Mouse (Mus musculus) olfactory bulb, adult 2 months (tissue): Measurements from ENCODE around the gene Adprh. TPM values are rescaled to one million over a fixed set of nuclear protein-coding genes. Genes with fewer than 3 reads are reported as not detected.

Experiments
- H3K27ac ChIP-seq: fragments of 200-500 bp; 2 replicates; pipeline ENCODE4 v1.5.1; 2012; ENCODE audit warnings: low read depth, low read length; ENCODE audit not compliant: insufficient read depth
- H3K4me1 ChIP-seq: fragments of 200-500 bp; 2 replicates; pipeline ENCODE4 v1.6.1; 2012; ENCODE audit warnings: low read length; ENCODE audit not compliant: control insufficient read depth, insufficient read depth
- H3K4me3 ChIP-seq: fragments of 200-500 bp; 2 replicates; pipeline ENCODE4 v1.5.1; 2012; ENCODE audit warnings: mild to moderate bottlenecking, low read depth, low read length, moderate library complexity; ENCODE audit not compliant: insufficient read depth
- CTCF ChIP-seq: fragments of 200-500 bp; IDR thresholded peaks from 2 replicates; pipeline ENCODE4 v1.5.1; 2012; ENCODE audit warnings: low read depth, mild to moderate bottlenecking, low read length, moderate library complexity; ENCODE audit not compliant: insufficient read depth
- POLR2A ChIP-seq: fragments of 200-500 bp; IDR thresholded peaks from 2 replicates; pipeline ENCODE4 v1.6.1; 2012; ENCODE audit warnings: mild to moderate bottlenecking, low read depth, low read length, moderate library complexity; ENCODE audit not compliant: insufficient read depth
- WGBS: fragments of 180-500 bp; shearing (Covaris S2); methylation state at CpG from one replicate; pipeline ENCODE4 v1.1.7; 2018; 5-methylcytosine and 5-hydroxymethylcytosine counted together
- polyA plus RNA-seq: library from polyadenylated mRNA; stranded (reverse); fragments of >200 nt; gene quantifications from 2 replicates; pipeline ENCODE4 v1.2.4, GENCODE M21; 2012; ENCODE audit warnings: low replicate concordance; ENCODE audit not compliant: missing spikeins, insufficient read depth, insufficient read length

Gene Adprh
- polyA plus RNA-seq, 1 experiment, result not detected

DNA sequence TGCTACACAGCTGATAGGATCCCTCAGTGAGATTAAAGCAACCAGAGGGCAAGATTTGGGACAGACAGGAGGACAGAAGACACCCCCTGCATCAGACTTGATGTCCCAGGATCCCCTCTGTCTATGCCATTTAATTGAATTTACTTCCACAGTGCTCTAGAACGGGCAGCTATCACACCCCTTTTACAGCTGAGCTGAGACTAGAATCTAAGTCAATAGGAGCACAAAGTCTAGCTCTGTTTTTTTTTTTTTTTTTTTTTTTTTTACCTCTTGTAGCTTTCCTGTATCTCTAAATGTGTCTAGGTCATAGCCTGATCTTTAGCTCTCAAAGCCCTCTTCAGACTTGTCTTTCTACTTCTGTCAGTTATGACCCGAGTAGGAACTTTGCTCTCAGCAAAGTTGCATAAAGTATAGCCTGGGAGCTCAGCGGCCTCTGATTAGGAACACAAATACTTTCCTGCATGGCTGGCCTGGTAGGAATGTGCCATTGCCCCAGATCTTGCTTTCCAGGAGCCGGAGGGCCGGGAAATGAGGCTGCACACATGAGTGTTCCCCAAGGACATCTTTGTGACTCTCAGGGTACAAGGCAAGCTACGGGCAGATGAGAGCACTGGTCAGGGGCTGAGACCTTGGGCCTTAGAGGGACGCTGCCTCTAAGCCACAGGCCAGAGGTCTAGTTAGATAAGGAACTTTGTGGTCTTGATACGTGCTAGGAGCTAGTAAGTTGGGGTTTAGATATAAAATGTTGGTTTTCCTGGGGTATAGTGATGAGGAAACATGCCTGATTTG lies 15.6 kb upstream of the Adprh start:
- Histone ChIP-seq H3K27ac (no peak overlapping the region), H3K4me3 (no peak overlapping the region), H3K4me1 (no peaks in the 10 kb centered on the region)
- 88% methylated on average over 8 of the region's 8 CpGs for WGBS
- TF ChIP-seq CTCF, result no peak
- no peak for TF ChIP-seq POLR2A

DNA sequence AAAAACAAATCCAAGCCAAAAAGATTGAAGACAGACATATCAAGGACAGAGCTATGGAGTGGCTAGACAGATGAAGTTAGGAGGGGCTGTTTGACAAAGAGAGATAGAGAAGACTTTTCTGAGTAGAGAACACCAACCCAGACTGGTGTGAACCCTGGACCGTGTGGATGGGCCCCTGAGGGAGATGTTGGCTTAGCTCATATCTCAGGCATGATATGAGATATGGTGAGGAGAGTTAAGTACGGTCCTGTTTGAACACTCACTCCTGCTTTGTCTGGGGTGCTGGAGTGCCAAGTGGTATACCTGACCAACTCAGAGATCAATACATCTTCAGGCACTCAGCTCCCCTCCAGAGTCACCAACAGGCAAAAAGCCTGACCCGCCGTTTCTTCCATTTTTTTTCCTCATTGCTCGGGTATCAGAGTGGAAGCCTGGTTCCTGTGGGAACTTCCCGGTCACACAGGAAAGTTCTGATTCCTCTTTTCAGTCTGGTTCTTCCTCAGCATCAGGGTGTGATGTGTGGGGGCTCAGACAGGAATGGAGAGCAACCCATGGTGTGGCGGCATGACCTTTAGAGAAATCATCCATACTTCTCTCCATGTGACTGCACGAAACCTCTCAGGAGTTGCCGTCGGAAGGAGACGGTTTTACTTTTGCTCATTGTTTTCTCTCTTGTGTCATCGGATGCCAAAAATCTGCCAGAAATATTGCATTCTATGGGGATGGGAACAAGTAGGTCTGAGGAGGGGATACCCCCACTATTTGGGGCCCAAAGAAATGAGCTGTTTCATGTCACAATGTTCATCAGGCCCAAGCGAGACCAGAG lies 14.8 kb upstream of the Adprh start:
- WGBS, result 91% methylated on average over 13 of the region's 13 CpGs
- no peak for TF ChIP-seq CTCF
- no peak for TF ChIP-seq POLR2A
- Histone ChIP-seq H3K4me3 (no peak overlapping the region), H3K4me1 (no peaks in the 10 kb centered on the region), H3K27ac (no peak overlapping the region)

DNA sequence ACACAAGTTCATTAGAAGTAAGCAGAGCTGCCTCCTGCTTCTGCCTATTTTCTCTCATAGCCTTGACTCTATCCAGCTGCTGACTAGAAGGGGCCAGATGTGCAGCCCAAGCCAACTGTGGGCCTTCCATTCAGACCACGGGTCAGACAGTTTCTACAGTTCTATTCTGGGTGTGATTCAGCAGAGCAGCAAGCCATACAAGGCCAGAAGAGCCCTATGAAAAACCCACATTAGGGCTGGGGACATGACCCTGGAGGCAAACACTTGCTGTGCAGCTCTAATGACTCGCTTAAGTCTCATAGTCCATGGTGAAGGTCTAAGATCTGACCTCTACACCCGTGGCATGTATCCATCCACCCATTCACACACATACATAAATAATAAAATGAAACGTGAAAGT lies 13.6 kb upstream of the Adprh start:
- TF ChIP-seq POLR2A, result no peak
- TF ChIP-seq CTCF, result no peak
- WGBS, result 80% methylated on average over 4 of the region's 4 CpGs
- Histone ChIP-seq H3K4me3 (no peak overlapping the region), H3K27ac (no peak overlapping the region), H3K4me1 (no peaks in the 10 kb centered on the region)

DNA sequence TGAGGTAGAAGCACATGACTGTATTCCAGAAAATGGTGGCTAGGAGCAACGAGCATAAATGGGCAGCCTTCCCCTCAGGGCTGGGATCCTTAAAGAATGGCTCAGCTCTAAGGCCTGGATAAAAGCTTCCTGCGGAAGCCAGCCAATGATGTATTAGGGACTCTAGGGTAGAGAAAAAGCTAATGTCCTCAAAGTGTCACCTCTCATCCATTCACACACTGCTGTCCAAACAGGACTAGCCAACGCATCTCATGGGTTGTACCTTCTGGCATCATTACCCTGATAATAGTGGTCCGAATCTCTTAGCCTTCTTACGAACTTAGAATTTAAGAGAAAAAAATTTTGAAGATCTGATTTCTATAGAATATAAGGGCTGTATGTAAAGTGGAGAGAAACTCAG lies 10.8 kb upstream of the Adprh start:
- TF ChIP-seq POLR2A (no peak), CTCF (no peak)
- Histone ChIP-seq H3K27ac (no peak overlapping the region), H3K4me3 (no peak overlapping the region), H3K4me1 (no peaks in the 10 kb centered on the region)
- 90% methylated on average over 5 of the region's 5 CpGs for WGBS

DNA sequence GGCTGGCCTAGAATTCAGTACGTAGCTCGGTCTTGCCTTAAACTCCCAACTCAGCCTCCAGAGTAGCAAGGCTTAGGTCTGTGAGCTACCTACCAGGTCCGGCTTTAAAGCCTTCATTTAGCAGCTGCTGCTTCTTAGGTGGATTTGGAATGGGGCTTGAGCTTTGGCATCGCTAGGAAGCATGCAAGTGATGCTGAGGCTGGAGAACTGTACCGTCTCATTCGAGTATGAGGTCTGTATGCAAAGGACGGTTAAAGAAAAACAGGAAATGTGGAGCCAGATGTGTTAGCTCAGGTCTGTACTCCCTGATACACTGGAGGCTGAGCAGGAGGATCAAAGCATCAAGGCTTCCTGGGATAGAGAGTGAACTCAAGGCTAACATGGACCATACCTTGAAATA lies 9.7 kb upstream of the Adprh start:
- Histone ChIP-seq H3K4me1 (no peaks in the 10 kb centered on the region), H3K4me3 (no peak overlapping the region), H3K27ac (no peak overlapping the region)
- TF ChIP-seq POLR2A (no peak), CTCF (no peak)
- WGBS, result 93% methylated on average over 7 of the region's 7 CpGs

DNA sequence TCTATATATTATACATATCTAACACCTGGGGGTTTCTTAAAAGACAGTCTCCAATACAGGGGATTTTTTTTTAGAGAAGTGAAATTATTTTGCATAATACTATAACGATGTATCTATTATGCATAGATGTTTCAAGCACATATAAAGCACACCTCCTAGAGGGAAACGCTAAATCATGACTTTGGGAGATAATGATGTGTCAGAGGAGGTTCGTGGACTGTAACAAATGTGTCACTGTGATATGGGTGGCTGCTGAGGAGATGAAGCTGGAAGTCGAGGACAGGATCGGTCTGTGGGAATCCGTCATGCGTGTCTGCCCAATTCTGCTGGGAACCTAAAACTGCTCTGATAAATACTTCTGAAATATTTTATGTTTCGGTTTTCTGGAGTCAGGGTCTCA lies 9.2 kb upstream of the Adprh start:
- TF ChIP-seq CTCF (no peak), POLR2A (no peak)
- Histone ChIP-seq H3K27ac (no peak overlapping the region), H3K4me3 (no peak overlapping the region), H3K4me1 (no peaks in the 10 kb centered on the region)
- 91% methylated on average over 8 of the region's 8 CpGs for WGBS

DNA sequence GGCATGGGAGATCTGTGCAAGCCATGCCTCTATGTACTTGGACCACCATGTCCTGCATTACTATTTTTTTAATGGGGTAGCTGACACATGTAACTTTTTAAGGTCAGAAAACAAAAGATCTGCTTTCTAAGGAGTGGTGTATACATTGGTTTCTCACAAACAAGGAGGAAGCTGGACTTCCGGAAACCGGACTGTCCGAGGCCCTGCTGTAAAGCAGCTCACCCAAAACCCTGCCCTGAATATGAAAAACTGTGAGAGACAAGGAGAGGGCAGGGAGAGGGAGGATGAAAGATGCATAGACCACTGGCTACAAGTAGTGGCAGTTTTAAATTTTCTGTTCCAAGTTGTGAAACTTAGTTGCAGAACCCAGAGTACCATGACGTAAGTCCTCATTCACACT lies 7.5 kb upstream of the Adprh start:
- no peaks in the 10 kb centered on the region for H3K4me1 ChIP-seq
- H3K27ac ChIP-seq, result no peak overlapping the region
- H3K4me3 ChIP-seq, result no peak overlapping the region
- 91% methylated on average over 4 of the region's 4 CpGs for WGBS
- TF ChIP-seq POLR2A, result no peak
- TF ChIP-seq CTCF, result no peak

DNA sequence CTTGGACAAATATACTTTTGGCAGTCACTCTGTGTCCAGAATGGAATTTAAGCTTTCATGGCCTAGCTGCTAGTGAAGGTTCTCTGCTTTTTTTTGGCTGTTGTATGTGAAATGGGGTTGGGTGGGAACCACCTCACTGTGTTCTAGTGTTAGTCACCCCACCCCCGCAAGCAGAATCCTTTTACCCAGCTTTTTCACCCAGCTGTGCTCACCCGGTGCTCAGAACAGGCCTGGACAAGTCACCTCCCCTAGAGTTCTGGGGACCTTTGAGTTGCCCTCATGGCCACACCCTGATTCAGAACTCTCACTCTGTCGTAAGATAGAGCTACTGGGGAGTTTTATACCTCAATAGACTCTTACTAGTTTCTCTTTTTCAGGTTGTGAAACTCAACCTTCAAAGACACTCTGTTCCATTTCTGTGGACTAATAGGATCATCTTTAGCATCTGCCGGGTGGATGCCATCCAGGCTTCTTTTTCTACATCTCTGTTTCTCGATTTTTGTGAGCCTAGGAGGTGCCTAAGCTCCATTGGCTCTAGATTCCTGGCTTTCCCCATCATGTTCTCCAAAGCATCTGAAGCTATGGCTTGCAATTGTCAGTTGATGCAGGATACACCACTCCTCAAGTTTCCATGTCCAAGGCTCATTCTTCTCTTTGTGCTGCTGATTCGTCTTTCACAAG lies 6.2 kb upstream of the Adprh start:
- Histone ChIP-seq H3K27ac (no peak overlapping the region), H3K4me3 (no peak overlapping the region), H3K4me1 (no peaks in the 10 kb centered on the region)
- 75% methylated on average over 6 of the region's 6 CpGs for WGBS
- no peak for TF ChIP-seq CTCF
- no peak for TF ChIP-seq POLR2A
